Mouse (Mus musculus): ENCODE measurements around the gene Gm49380. TPM values are rescaled to one million over a fixed set of nuclear protein-coding genes. Genes with fewer than 3 reads are reported as not detected.
"Not testable (repeated sequence)": the region's sequence is repeated elsewhere in the genome, so short reads cannot be mapped to it uniquely, and the experiment has no call there.

Gm49380 gene
- polyA plus RNA-seq, 1 experiment = 1.6 TPM

GRCm38 (mm10) chr9:44124317-44124716, 11.0 kb upstream of the Gm49380 start:
- Histone ChIP-seq H3K36me3 (ENCODE audit: control insufficient read depth, insufficient read depth, low read length) (no peaks in the 10 kb centered on the region), H3K4me1 (ENCODE audit: control insufficient read depth, insufficient read depth, low read length) (no peaks in the 10 kb centered on the region; the same call in 1 of the 2 replicates)

GRCm38 (mm10) chr9:44119948-44120465, 6.7 kb upstream of the Gm49380 start:
- Histone ChIP-seq H3K36me3 (ENCODE audit: control insufficient read depth, insufficient read depth, low read length) (no peaks in the 10 kb centered on the region), H3K27me3 (ENCODE audit: control insufficient read depth, insufficient read depth, low read length) (no peaks in the 10 kb centered on the region), H3K27ac (ENCODE audit: control insufficient read depth, insufficient read depth, low read depth, low read length) (no peak overlapping the region), H3K4me3 (ENCODE audit: control insufficient read depth, low read depth, low read length) (no peak overlapping the region), H3K4me1 (ENCODE audit: control insufficient read depth, insufficient read depth, low read length) (peaks cover 3% of the 10 kb centered on the region)
- TF ChIP-seq POLR2A (IDR thresholded peaks at IDR 0.05; ENCODE audit: control insufficient read depth, low read depth, low read length) (no peak), CTCF (IDR thresholded peaks at IDR 0.05; ENCODE audit: control insufficient read depth, insufficient read depth, insufficient replicate concordance, low read depth, low read length) (no peak)

More at GRCm38 (mm10) chr9:44124317-44124716, 11.0 kb upstream of the Gm49380 start:
- TF ChIP-seq POLR2A (IDR thresholded peaks at IDR 0.05; ENCODE audit: control insufficient read depth, low read depth, low read length) = no peak
- peak; percentile 41; the same call in 1 of the 2 replicates for TF ChIP-seq CTCF (IDR thresholded peaks at IDR 0.05; ENCODE audit: control insufficient read depth, insufficient read depth, insufficient replicate concordance, low read depth, low read length)
- H3K4me3 ChIP-seq (ENCODE audit: control insufficient read depth, low read depth, low read length) = no peak overlapping the region
- H3K27me3 ChIP-seq (ENCODE audit: control insufficient read depth, insufficient read depth, low read length) = no peaks in the 10 kb centered on the region
- no peak overlapping the region for H3K27ac ChIP-seq (ENCODE audit: control insufficient read depth, insufficient read depth, low read depth, low read length)

- Histone ChIP-seq H3K27ac (ENCODE audit: control insufficient read depth, insufficient read depth, low read depth, low read length) (no peak overlapping the region), H3K4me3 (ENCODE audit: control insufficient read depth, low read depth, low read length) (no peak overlapping the region), H3K36me3 (ENCODE audit: control insufficient read depth, insufficient read depth, low read length) (no peaks in the 10 kb centered on the region), H3K27me3 (ENCODE audit: control insufficient read depth, insufficient read depth, low read length) (no peaks in the 10 kb centered on the region), H3K4me1 (ENCODE audit: control insufficient read depth, insufficient read depth, low read length) (peaks cover 3% of the 10 kb centered on the region)
- TF ChIP-seq CTCF (IDR thresholded peaks at IDR 0.05; ENCODE audit: control insufficient read depth, insufficient read depth, insufficient replicate concordance, low read depth, low read length) (peak; percentile 74; the same call in 1 of the 2 replicates), POLR2A (IDR thresholded peaks at IDR 0.05; ENCODE audit: control insufficient read depth, low read depth, low read length) (no peak)
Observed at GRCm38 (mm10) chr9:44119011-44119410, 5.7 kb upstream of the Gm49380 start.

GRCm38 (mm10) chr9:44116182-44116581, 2.9 kb upstream of the Gm49380 start:
- Histone ChIP-seq H3K27ac (ENCODE audit: control insufficient read depth, insufficient read depth, low read depth, low read length) (no peak overlapping the region), H3K4me1 (ENCODE audit: control insufficient read depth, insufficient read depth, low read length) (peaks cover 3% of the 10 kb centered on the region), H3K27me3 (ENCODE audit: control insufficient read depth, insufficient read depth, low read length) (no peaks in the 10 kb centered on the region), H3K36me3 (ENCODE audit: control insufficient read depth, insufficient read depth, low read length) (no peaks in the 10 kb centered on the region), H3K4me3 (ENCODE audit: control insufficient read depth, low read depth, low read length) (no peak overlapping the region)
- TF ChIP-seq POLR2A (IDR thresholded peaks at IDR 0.05; ENCODE audit: control insufficient read depth, low read depth, low read length) (no peak), CTCF (IDR thresholded peaks at IDR 0.05; ENCODE audit: control insufficient read depth, insufficient read depth, insufficient replicate concordance, low read depth, low read length) (no peak)

GRCm38 (mm10) chr9:44115599-44115998, 2.3 kb upstream of the Gm49380 start:
- TF ChIP-seq POLR2A (IDR thresholded peaks at IDR 0.05; ENCODE audit: control insufficient read depth, low read depth, low read length) (no peak), CTCF (IDR thresholded peaks at IDR 0.05; ENCODE audit: control insufficient read depth, insufficient read depth, insufficient replicate concordance, low read depth, low read length) (no peak)
- Histone ChIP-seq H3K4me1 (ENCODE audit: control insufficient read depth, insufficient read depth, low read length) (peaks cover 3% of the 10 kb centered on the region), H3K36me3 (ENCODE audit: control insufficient read depth, insufficient read depth, low read length) (no peaks in the 10 kb centered on the region), H3K27me3 (ENCODE audit: control insufficient read depth, insufficient read depth, low read length) (no peaks in the 10 kb centered on the region), H3K27ac (ENCODE audit: control insufficient read depth, insufficient read depth, low read depth, low read length) (no peak overlapping the region), H3K4me3 (ENCODE audit: control insufficient read depth, low read depth, low read length) (no peak overlapping the region; the same call in 1 of the 2 replicates)

GRCm38 (mm10) chr9:44114453-44114852, 1.2 kb upstream of the Gm49380 start:
- Histone ChIP-seq H3K36me3 (ENCODE audit: control insufficient read depth, insufficient read depth, low read length) (no peaks in the 10 kb centered on the region; the same call in 1 of the 2 replicates), H3K27ac (ENCODE audit: control insufficient read depth, insufficient read depth, low read depth, low read length) (no peak overlapping the region), H3K27me3 (ENCODE audit: control insufficient read depth, insufficient read depth, low read length) (no peaks in the 10 kb centered on the region), H3K4me3 (ENCODE audit: control insufficient read depth, low read depth, low read length) (peak overlapping the region; percentile 89; the same call in 1 of the 2 replicates), H3K4me1 (ENCODE audit: control insufficient read depth, insufficient read depth, low read length) (peaks cover 3% of the 10 kb centered on the region)
- TF ChIP-seq POLR2A (IDR thresholded peaks at IDR 0.05; ENCODE audit: control insufficient read depth, low read depth, low read length) (no peak), CTCF (IDR thresholded peaks at IDR 0.05; ENCODE audit: control insufficient read depth, insufficient read depth, insufficient replicate concordance, low read depth, low read length) (no peak)

- not testable (repeated sequence) for H3K36me3 ChIP-seq (ENCODE audit: control insufficient read depth, insufficient read depth, low read length); H3K27ac ChIP-seq (ENCODE audit: control insufficient read depth, insufficient read depth, low read depth, low read length); H3K4me3 ChIP-seq (ENCODE audit: control insufficient read depth, low read depth, low read length); H3K27me3 ChIP-seq (ENCODE audit: control insufficient read depth, insufficient read depth, low read length)
- H3K4me1 ChIP-seq (ENCODE audit: control insufficient read depth, insufficient read depth, low read length) = peaks cover 27% of the 10 kb centered on the region
Observed at GRCm38 (mm10) chr9:44111909-44112308, 1.4 kb downstream of the Gm49380 start.

Measured in testis, adult 2 months (tissue).